Mouse (Mus musculus) mouse embryonic stem cell (cell line): ENCODE measurements around the gene Copz2.

Experiments used
- in situ Hi-C, 2 experiments: fragments of 300-500 bp; cut with MboI; formaldehyde crosslinking; loops; 1 replicate in 1 of 2; 3 replicates in 1 of 2; pipeline ENCODE4 v1.14.3; 2019 to 2020; ENCODE audit warnings: low sequenced_read_pairs in 2 of 2, low pct_unique_long_range_greater_than_20kb in 1 of 2, mixed read lengths in 1 of 2; ENCODE audit not compliant: unreplicated experiment in 1 of 2

The Copz2 gene

DNA sequence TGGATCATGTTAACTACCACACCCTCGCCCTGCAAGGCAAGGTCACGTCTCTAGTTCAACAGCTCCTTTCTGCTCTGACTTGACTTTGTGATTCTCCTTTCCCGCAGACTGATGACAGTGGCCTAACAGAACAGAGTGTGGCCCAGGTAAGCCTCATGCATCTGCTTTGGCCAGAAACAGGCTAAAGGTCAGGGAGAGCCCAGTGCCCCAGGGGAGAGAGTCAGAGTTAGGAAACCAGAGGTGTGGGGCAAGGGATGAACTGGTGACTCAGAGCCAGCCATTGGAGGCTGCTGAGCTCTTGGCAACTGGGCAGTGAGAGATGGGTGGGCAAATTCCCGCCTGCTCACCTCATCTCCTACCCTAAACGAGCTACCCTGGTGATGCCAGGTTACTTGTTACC is 7.8 kb downstream of the Copz2 start:
- in situ Hi-C loops: loop anchor here (10.0 to 25.0 kb wide), 3 partner anchors 103 to 545 kb away; partner anchors contain the start of genes Hoxb3 (in 2 of the 2), Hoxb4 (in 2 of the 2) and Hoxb5 (in 2 of the 2)

DNA sequence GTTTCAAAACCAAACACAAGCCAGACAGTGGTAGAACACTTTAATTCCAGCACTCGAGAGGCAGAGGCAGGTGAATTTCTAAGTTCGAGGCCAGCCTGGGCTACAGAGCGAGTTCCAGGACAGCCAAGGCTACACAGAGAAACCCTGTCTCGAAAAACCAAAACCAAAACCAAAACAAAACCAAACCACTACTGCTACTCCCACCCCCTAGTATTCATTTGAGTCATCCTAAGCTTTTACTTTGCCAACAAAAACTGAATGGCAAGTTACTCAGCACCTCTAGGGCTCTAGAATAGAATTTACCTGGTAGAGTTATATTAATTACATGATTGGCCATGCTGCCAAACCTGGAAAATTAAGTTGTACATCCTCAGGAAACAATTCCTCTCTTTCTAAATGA is 10.0 kb downstream of the Copz2 start:
- in situ Hi-C loops: loop anchor here (10.0 to 25.0 kb wide), 4 partner anchors 85 to 547 kb away; partner anchors contain the start of genes Hoxb3 (in 2 of the 2), Hoxb4 (in 2 of the 2), Hoxb5 (in 2 of the 2) and Snx11 (in 1 of the 2)

DNA sequence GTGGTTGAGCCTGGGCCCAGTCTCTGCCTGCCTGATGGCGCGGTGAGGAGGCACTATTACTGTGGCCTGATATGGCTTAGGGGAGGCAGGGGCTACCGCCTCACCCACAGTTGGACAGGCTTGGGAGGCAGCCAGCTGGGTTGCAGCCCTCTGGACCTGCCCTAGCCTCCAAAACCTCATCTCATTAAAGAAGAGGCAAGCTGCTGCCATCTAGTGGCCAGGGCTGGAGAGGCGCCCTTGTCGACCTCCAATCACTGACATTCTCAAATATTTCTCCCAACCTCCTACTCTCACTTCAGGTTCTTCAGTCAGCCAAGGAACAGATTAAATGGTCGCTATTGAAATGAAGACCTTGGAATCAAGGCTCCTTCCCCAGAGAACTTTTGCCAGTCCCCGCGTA is 10.9 kb downstream of the Copz2 start:
- in situ Hi-C loops: loop anchor here (10.0 to 25.0 kb wide), 3 partner anchors 86 to 548 kb away; partner anchors contain the start of genes Hoxb3 (in 2 of the 2), Hoxb4 (in 2 of the 2), Hoxb5 (in 2 of the 2) and Snx11 (in 1 of the 2)

DNA sequence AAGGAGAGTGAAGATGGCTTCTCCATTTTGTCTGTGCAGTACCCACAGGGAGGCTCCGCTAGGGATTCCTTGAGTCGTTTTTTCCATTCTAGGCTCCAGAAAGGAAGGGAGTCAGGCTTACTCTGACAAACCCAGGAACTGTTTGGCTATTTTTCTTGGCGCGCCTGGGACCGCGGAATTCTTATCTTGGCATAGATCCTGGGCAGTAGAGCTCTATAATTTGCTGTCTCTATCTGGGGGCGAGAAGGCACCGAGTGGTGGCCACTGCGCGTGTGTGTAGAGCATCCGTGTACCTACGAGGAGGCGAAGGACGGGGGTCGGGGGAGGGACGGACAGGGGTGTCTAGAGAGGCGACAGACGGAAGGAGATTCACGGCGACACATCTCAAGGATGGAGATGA is 11.8 kb downstream of the Copz2 start:
- in situ Hi-C loops: loop anchor here (10.0 to 25.0 kb wide), 3 partner anchors 87 to 549 kb away; partner anchors contain the start of genes Hoxb3 (in 2 of the 2), Hoxb4 (in 2 of the 2), Hoxb5 (in 2 of the 2) and Snx11 (in 1 of the 2)

DNA sequence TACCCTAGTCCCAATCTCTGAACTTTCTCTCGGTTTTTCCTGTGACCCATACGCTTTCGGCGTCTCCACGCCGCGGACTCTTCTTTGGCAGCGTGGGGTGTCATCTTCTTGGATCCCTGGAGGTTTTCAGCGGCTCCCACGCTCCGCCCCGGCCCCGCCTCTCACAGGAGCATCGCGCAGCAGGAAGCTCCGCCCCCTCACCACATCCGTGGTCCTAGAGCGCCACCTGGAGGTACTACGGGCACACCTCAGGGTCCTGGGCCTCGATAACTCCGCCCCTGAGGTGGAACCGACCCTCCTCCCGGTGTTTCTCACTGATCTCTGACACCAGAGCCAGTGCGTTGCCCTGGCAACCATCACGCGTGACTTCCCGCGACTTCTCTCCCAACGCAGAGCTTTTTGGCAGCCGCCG is 12.2 kb downstream of the Copz2 start:
- in situ Hi-C loops: loop anchor here (10.0 to 25.0 kb wide), 3 partner anchors 87 to 550 kb away; partner anchors contain the start of genes Hoxb3 (in 2 of the 2), Hoxb4 (in 2 of the 2), Hoxb5 (in 2 of the 2) and Snx11 (in 1 of the 2)

DNA sequence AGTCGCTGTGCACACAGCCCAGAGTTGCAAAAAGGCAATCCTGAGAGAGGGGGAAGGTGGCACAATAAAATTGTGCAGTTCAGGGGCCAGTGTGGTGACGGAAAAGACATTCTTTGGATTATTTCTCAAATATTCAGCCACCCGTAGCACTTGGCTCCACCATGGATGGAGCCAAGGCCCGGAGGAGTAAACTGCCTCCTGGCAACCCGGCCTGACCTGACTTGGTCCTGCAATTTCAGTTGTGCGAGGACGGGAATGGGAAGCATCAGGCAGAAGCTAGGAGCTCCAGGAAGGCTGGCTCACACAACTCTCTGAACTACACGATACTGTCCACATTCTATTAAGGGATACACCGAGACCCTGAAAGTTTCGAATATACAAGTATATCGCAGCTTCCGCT is 12.9 kb downstream of the Copz2 start:
- in situ Hi-C loops: loop anchor here (10.0 to 25.0 kb wide), 3 partner anchors 88 to 550 kb away; partner anchors contain the start of genes Hoxb3 (in 2 of the 2), Hoxb4 (in 2 of the 2), Hoxb5 (in 2 of the 2) and Snx11 (in 1 of the 2)

DNA sequence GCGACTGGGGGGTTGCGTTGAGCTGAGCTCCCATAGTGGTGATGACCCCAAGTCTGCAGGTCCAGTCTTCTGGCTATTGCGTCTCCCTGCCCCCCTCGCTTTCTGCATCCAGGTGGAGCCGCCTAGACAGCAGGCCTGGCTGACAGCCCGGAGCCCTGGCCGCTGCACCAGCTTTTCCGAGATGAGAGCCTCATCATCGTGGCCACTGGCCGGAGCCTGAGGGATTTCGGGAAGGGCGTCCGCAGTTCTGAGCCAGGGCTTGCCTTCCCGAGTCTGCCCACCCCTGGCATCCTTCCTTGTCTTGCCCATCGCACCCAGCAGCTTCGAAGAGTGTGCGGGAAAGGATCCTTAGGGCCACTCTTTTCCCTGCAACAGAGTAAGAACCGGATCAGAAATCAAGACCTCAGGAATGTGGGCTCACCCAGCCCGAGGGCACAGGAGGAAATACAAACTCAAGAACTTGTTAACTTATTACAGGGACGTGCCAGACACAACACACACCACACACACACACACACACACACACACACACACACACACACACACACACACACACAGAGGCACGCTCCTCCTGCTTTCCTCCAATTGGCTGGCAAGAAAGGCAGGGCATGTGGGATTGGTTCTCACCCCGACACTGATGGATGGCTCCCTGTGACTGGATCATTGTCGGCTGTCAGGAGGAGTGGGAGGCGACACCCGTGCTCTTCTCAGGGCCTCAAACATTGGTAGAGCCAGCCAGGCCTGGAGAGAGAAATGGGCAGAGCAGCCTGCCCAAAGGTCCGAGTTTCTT is 13.7 kb downstream of the Copz2 start:
- in situ Hi-C loops: loop anchor here (10.0 to 25.0 kb wide), 3 partner anchors 89 to 551 kb away; partner anchors contain the start of genes Hoxb3 (in 2 of the 2), Hoxb4 (in 2 of the 2), Hoxb5 (in 2 of the 2) and Snx11 (in 1 of the 2)

DNA sequence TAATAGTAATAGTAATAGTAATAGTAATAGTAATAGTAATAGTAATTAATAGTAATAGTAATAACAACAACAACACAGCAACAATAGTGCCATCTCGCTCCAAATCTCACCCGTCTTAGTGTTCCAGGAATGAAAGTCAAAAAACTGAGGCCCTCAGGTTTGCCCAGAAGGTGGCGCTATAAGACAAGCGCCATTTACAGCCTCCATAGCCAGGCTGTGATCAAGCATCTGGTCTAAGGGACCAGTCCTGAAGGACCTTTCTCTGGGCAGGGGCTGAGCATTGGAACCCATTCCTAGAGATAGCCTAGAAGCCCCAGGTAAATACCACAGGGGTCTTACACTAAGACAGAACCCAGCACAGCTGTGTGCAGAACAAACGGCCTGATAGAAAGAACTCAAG is 17.5 kb downstream of the Copz2 start:
- in situ Hi-C loops: loop anchor here (5.0 to 25.0 kb wide), 4 partner anchors 45 to 555 kb away; partner anchors contain the start of genes Hoxb3 (in 2 of the 2), Hoxb4 (in 2 of the 2), Hoxb5 (in 2 of the 2) and Snx11 (in 1 of the 2)

DNA sequence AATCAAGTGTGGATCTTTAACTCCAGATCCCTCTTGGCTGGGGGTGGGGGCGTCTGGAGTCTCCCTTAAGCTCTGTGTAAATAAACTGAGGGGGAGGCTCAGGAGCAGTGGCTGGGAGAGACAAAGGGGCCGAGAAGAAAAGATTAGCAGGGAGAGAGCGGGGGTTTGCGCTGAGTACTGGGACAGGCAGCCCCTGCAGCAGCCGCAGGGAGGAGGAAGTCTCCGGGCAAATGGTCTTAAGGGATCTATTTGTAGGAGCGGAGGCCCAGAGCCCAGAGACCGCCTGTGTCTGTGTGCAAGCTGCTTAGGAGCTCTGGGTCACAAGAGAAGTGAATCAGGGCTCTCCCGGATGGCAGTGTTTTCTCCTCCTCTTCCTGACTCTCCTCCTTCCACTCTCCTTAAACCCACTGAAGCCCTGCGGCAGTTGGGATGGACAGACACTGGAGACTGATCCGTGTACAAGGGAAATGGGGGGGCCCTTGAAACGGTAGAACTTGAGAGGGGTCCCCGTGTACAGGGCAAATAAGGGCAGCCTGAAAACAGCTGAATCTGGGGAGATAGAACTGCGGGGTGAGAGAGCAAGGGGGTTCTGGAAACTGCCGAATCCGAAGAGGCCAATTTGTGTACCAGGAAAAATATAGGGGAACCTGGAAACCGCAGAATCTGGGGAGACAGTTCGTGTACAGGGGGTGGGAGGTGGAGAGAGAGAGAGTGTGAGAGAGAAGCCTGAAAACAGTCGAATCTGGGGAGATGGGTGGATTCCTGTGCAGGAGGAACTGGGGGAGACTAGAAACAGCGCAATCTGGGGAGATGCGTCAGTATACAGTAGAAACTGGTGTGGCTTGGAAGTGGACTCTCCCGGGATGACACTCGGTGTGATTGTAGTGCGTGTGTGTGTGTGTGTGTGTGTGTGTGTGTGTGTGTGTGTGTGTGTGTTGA is 23.0 kb downstream of the Copz2 start:
- in situ Hi-C loops: loop anchor here (5.0 to 25.0 kb wide), 3 partner anchors 40 to 560 kb away; partner anchors contain the start of genes Hoxb3 (in 2 of the 2), Hoxb4 (in 2 of the 2) and Hoxb5 (in 2 of the 2)

DNA sequence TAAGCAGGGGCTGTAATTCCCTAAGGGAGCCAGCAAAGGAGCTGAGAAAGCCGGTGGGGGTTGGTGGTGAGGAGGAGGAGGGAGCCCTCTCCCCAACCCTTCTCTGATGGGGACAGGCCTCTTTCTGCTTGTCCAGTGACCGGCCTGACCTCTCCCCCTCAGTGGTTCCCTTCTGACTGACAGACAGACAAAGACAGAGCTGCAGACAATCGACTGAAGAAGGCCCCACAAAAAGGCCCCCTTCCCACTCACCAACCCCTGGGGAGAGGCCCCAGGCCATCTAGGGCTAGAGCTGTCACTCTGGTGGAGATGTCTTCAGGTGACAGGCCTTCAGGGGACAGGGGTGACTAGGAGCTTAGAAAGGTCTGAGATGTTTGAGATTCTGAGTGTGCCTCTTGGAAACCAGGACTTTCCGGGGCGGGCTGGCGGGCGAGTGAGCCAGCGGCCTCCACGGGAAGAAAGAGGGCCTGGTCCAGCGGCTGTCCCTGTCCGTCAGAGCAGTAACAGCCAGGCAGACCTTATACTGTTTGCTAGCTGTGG is 24.0 kb downstream of the Copz2 start:
- in situ Hi-C loops: loop anchor here (5.0 to 25.0 kb wide), 3 partner anchors 39 to 561 kb away; partner anchors contain the start of genes Hoxb3 (in 2 of the 2), Hoxb4 (in 2 of the 2) and Hoxb5 (in 2 of the 2)

DNA sequence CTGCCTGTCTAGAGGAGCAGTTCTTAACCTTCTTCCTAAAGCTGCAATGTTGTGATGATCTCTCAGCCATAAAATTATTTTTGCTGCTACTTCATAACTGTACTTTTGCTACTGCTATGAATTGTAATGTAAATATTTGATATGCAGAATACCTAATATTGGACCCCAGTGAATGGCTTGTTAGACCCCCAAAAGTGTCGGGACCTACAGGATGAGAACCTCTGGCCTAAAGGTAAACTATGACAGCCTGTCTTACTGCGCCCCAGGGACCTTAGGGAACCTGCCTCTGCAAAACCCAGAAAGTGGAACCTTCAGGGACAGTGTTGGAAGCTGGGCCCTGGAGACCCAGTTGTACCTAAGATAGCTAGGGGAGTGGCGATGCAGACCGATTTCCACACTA is 25.6 kb downstream of the Copz2 start:
- in situ Hi-C loops: no loop called here

DNA sequence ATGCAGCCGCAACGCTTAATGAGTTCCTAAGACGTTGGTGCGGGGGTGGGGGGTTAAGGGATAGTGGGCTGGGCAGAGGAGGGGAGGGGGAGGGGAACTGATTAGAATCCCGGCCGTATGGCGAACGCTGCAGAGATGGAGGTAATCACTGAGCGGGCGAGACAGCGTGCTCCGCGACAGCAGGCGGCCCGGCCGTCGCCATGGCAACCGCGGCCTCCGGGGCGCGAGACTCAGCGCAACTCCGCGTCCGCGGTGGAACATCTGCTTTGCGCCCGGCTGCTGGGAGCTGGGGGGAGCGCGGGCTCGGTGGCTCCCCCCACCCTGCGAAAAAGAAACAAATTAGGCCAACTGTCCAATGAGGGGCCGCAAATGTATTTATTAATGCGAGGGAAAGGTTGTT is 26.1 kb downstream of the Copz2 start:
- in situ Hi-C loops: no loop called here

DNA sequence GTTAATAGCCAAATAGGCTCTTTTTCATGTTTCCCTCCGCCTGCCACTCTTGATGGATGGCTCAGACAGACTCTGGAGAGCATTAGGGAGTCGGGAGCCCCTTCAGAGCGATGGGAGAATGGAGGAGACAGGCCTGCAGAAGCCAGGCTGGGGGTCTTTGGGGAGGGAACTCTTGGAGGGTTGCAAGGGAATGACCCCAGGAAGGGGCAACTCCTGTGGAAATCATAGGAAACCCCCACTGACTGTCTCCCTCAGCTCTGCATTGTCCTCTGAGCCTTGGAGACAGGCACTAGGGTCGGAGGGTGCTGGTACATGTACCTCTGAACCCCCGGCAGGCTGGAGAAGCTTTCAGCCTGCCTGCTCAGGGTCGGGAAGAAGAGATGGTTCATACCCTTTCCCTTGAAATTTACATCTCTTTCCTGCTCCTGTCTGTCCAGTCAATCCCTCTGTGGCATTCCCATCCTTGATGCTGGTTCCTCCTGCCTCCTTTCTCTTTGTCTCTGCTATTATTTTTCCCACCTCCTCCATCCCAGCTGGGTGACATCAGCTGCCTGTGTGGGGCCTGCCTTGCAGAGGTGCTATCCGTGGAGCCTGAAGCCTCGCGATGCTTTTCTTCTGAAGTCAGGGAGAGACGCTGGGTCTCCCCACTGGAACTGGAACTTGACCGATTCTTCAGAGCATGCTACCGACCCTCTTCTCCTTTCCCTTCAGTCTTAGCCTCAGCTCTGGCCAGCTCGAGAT is 26.8 kb downstream of the Copz2 start:
- in situ Hi-C loops: no loop called here

DNA sequence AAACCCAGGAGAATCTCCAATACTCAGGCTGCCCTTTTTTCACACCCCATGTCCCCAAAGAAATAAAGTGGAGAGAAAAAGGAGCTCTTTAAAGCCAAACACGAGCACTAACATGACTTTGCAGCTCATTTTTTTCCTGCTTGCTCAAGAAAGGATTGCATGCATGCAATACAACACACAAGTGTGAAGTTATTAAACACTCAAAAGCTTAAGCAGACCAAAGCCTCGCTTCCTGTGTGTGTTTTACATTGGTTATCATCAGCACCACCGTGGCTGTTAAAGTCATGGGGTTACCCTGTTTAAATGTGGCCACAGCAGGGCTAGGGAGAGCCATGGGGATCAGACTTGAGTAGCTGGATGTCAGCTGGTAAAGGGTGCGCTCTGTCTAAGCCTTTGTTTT is 27.4 kb downstream of the Copz2 start:
- in situ Hi-C loops: no loop called here

DNA sequence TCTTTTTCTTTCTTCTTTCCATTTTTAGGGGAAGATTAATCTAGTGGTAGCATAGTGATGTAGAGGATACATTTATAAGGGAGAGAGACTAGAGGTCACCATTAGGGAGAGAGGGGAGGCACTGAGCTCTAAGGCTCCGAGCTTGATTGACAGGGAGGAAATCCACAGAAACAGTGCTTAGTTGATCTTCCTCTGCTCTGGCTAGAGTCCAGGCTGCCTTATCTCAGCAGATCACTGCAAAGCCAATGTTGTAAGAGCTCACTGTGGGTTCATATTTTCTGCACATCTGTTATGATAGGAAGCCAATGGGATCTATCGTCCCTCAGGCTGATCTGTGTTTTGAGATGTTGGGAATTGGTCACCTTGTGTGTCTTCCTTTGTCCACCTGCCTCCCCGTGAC is 29.0 kb downstream of the Copz2 start:
- in situ Hi-C loops: no loop called here

DNA sequence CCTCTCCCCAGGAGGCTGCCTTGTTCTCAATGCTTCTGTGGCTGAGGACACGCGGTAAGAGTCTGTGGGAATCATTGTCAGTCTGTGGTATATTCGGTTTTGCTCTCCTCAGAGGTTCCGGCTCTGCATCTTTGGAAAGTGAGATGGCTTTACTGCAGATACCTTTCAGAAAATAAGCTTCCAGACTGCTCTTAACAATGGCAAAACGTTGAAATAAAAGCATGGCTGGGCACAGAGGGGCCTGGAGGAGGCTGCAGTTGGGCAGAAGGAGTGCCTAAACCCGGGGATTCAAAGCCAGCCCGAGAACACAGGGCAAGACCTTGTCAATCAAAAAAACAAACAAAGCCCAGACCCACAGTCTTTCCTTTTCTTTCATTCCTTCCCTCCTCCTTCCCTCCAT is 29.7 kb downstream of the Copz2 start:
- in situ Hi-C loops: no loop called here

DNA sequence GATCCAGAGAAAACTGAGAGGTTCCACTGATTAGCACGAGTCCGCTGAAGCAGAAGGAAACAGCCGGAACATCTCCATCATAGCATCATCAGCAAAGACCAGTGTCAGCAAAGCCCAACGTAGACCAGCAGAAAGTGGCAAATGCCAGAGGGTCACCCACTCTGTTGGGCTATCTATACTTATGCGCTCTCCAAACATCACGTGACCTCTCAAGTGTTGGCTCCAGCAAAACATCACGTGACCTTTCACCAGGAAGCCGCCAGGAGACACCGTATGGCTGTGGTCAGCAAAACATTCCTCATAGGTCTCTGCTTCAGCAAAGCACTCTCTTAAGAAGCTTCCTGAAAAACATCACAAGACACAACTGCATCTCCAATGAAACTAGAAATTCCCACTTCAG is 30.6 kb downstream of the Copz2 start:
- in situ Hi-C loops: no loop called here
